Mouse (Mus musculus) monocyte, adult 5-6 weeks (primary cell): ENCODE data around the gene Fam167b. TPM values are rescaled to one million over a fixed set of nuclear protein-coding genes. Genes with fewer than 3 reads are reported as not detected.
"Not testable (repeated sequence)": the region's sequence is repeated elsewhere in the genome, so short reads cannot be mapped to it uniquely, and the experiment has no call there.

Experiments
- ATAC-seq: fragments of 153-309, 156-312 bp; replicated peaks from 2 replicates; pipeline ENCODE4 v1.8.0; 2017; ENCODE audit warnings: mild to moderate bottlenecking; ENCODE audit not compliant: low TSS enrichment, insufficient number of reproducible peaks, severe bottlenecking, poor library complexity, low FRiP score
- total RNA-seq: library from RNA; stranded (forward); fragments of 200-1000, 200-491, 200-594 nt; gene quantifications from 3 replicates; pipeline ENCODE4 v1.2.3, GENCODE M21; 2017

Gene Fam167b
- total RNA-seq, 1 experiment from 2014 or later = not detected

GRCm38 (mm10) chr4:129528901-129529300 lies 49.4 kb downstream of the Fam167b start:
- not testable (repeated sequence) for ATAC-seq

Other genes starting within 250 kb of the Fam167b start
- gene Rbbp4, start 243.2 kb downstream of the Fam167b start, total RNA-seq = 82.3 to 106 TPM (median 84.6 TPM) in 3 replicates
- gene Zbtb8os, start 242.9 kb downstream of the Fam167b start, total RNA-seq = 58.5 to 68.8 TPM (median 66.8 TPM) in 3 replicates
- gene Zbtb8a, start 200.4 kb downstream of the Fam167b start, total RNA-seq = 1.7 to 7.3 TPM (median 4.5 TPM) in 3 replicates
- not detected in 3 replicates for gene Zbtb8b, start 137.7 kb downstream of the Fam167b start, total RNA-seq
- gene Bsdc1, start 117.0 kb downstream of the Fam167b start, total RNA-seq = 52.2 to 66.3 TPM (median 52.5 TPM) in 3 replicates
- gene Tssk3, start 87.5 kb downstream of the Fam167b start, total RNA-seq = not detected in 3 replicates
- not detected in 3 replicates for gene Fam229a, start 87.4 kb downstream of the Fam167b start, total RNA-seq
- gene Marcksl1, start 65.0 kb downstream of the Fam167b start, total RNA-seq = 11.7 to 14.4 TPM (median 14.4 TPM) in 3 replicates
- gene Hdac1, start 35.8 kb downstream of the Fam167b start, total RNA-seq = 62.9 to 100 TPM (median 82.2 TPM) in 3 replicates
- gene Lck, start 4.9 kb downstream of the Fam167b start, total RNA-seq = 122 to 412 TPM (median 167 TPM) in 3 replicates
- gene Eif3i, start 22.1 kb upstream of the Fam167b start, total RNA-seq = 109 to 129 TPM (median 125 TPM) in 3 replicates
- gene Tmem234, start 22.1 kb upstream of the Fam167b start, total RNA-seq = 189 to 234 TPM (median 226 TPM) in 3 replicates
- gene Dcdc2b, start 35.7 kb upstream of the Fam167b start, total RNA-seq = 0.78 TPM in 1 of 3 replicates, not detected in the others
- gene Iqcc, start 40.5 kb upstream of the Fam167b start, total RNA-seq = 13.5 to 20.9 TPM (median 15.1 TPM) in 3 replicates
- gene Ccdc28b, start 45.4 kb upstream of the Fam167b start, total RNA-seq = 30.9 to 112 TPM (median 62.0 TPM) in 3 replicates
- gene Txlna, start 62.5 kb upstream of the Fam167b start, total RNA-seq = 27.6 to 67.4 TPM (median 64.4 TPM) in 3 replicates
- gene Kpna6, start 94.2 kb upstream of the Fam167b start, total RNA-seq = 16.8 to 32.2 TPM (median 18.2 TPM) in 3 replicates
- 4.0 to 6.4 TPM (median 4.1 TPM) in 3 replicates for gene Tmem39b, start 118.3 kb upstream of the Fam167b start, total RNA-seq
- 89.2 to 110 TPM (median 89.5 TPM) in 3 replicates for gene Khdrbs1, start 163.8 kb upstream of the Fam167b start, total RNA-seq
- 478 to 539 TPM (median 505 TPM) in 3 replicates for gene Ptp4a2, start 232.7 kb upstream of the Fam167b start, total RNA-seq